Mouse (Mus musculus): ENCODE data around the gene Ttc6. TPM values are rescaled to one million over a fixed set of nuclear protein-coding genes. Genes with fewer than 3 reads are reported as not detected.

Gene Ttc6
- polyA plus RNA-seq, 2 experiments: 0.18 to 0.47 TPM

GRCm38 (mm10) chr12:57541931-57542745, 21.8 kb upstream of the Ttc6 start:
- H3K27me3 ChIP-seq (ENCODE audit: control insufficient read depth, insufficient read depth, low read length): peaks cover 83% of the 10 kb centered on the region
- no peak for DNase-seq (ENCODE audit: low spot score)
- H3K27ac ChIP-seq (replicated peaks; ENCODE audit: low read depth, low read length): no peak overlapping the region
- TF ChIP-seq POLR2A (IDR thresholded peaks at IDR 0.05; ENCODE audit: borderline replicate concordance, extremely low read depth, insufficient read depth, insufficient read length): no peak
- H3K4me1 ChIP-seq (ENCODE audit: control insufficient read depth, insufficient read depth, low read length): peaks cover 23% of the 10 kb centered on the region
- no peak overlapping the region for H3K9ac ChIP-seq (ENCODE audit: low read depth, low read length, severe bottlenecking)
- no peak for ATAC-seq (ENCODE audit: low FRiP score, low read depth)
- H3K9me3 ChIP-seq (ENCODE audit: control insufficient read depth, low read length): no peaks in the 10 kb centered on the region
- WGBS: 4% methylated on average over 42 of the region's 46 CpGs
- H3K4me2 ChIP-seq (replicated peaks; ENCODE audit: low read depth, low read length, severe bottlenecking): peak overlapping the region; percentile 28; the same call in 1 of the 2 replicates
- no peaks in the 10 kb centered on the region for H3K36me3 ChIP-seq (ENCODE audit: control insufficient read depth, insufficient read depth, low read length)
- H3K4me3 ChIP-seq (replicated peaks; ENCODE audit: low read length): peak overlapping the region; percentile 21

GRCm38 (mm10) chr12:57542746-57543626, 20.9 kb upstream of the Ttc6 start:
- WGBS: 3% methylated on average over 56 of the region's 63 CpGs
- H3K4me3 ChIP-seq (replicated peaks; ENCODE audit: low read length): peak overlapping the region; percentile 21
- DNase-seq (ENCODE audit: low spot score) (no peak), ATAC-seq (ENCODE audit: low FRiP score, low read depth) (no peak)
- no peaks in the 10 kb centered on the region for H3K9me3 ChIP-seq (ENCODE audit: control insufficient read depth, low read length)
- peaks cover 23% of the 10 kb centered on the region for H3K4me1 ChIP-seq (ENCODE audit: control insufficient read depth, insufficient read depth, low read length)
- H3K36me3 ChIP-seq (ENCODE audit: control insufficient read depth, insufficient read depth, low read length): no peaks in the 10 kb centered on the region
- 0 out of 2 replicates have a peak overlapping the region, but pooled peaks have one; percentile 28 for H3K4me2 ChIP-seq (replicated peaks; ENCODE audit: low read depth, low read length, severe bottlenecking)
- peaks cover 88% of the 10 kb centered on the region for H3K27me3 ChIP-seq (ENCODE audit: control insufficient read depth, insufficient read depth, low read length)
- no peak overlapping the region for H3K27ac ChIP-seq (replicated peaks; ENCODE audit: low read depth, low read length)
- TF ChIP-seq POLR2A (IDR thresholded peaks at IDR 0.05; ENCODE audit: borderline replicate concordance, extremely low read depth, insufficient read depth, insufficient read length): no peak
- no peak overlapping the region for H3K9ac ChIP-seq (ENCODE audit: low read depth, low read length, severe bottlenecking)

- H3K27me3 ChIP-seq (ENCODE audit: control insufficient read depth, insufficient read depth, low read length): peaks cover 90% of the 10 kb centered on the region
- DNase-seq (ENCODE audit: low spot score) (no peak), ATAC-seq (ENCODE audit: low FRiP score, low read depth) (no peak)
- TF ChIP-seq POLR2A (IDR thresholded peaks at IDR 0.05; ENCODE audit: borderline replicate concordance, extremely low read depth, insufficient read depth, insufficient read length): no peak
- no peak overlapping the region for H3K9ac ChIP-seq (ENCODE audit: low read depth, low read length, severe bottlenecking)
- WGBS: 4% methylated on average over 10 of the region's 10 CpGs
- H3K4me3 ChIP-seq (replicated peaks; ENCODE audit: low read length): no peak overlapping the region
- H3K36me3 ChIP-seq (ENCODE audit: control insufficient read depth, insufficient read depth, low read length): no peaks in the 10 kb centered on the region
- H3K4me2 ChIP-seq (replicated peaks; ENCODE audit: low read depth, low read length, severe bottlenecking): no peak overlapping the region
- H3K4me1 ChIP-seq (ENCODE audit: control insufficient read depth, insufficient read depth, low read length): peaks cover 19% of the 10 kb centered on the region
- no peaks in the 10 kb centered on the region for H3K9me3 ChIP-seq (ENCODE audit: control insufficient read depth, low read length)
- no peak overlapping the region for H3K27ac ChIP-seq (replicated peaks; ENCODE audit: low read depth, low read length)
Observed at GRCm38 (mm10) chr12:57543627-57543991, 20.3 kb upstream of the Ttc6 start.

GRCm38 (mm10) chr12:57544641-57545370, 19.1 kb upstream of the Ttc6 start:
- 2% methylated on average over 31 of the region's 31 CpGs for WGBS
- DNase-seq (ENCODE audit: low spot score): peak; percentile 86
- ATAC-seq (ENCODE audit: low FRiP score, low read depth): no peak
- Histone ChIP-seq H3K4me3 (replicated peaks; ENCODE audit: low read length) (peak overlapping the region; percentile 45), H3K27me3 (ENCODE audit: control insufficient read depth, insufficient read depth, low read length) (peaks cover 93% of the 10 kb centered on the region), H3K4me1 (ENCODE audit: control insufficient read depth, insufficient read depth, low read length) (peaks cover 14% of the 10 kb centered on the region), H3K9me3 (ENCODE audit: control insufficient read depth, low read length) (no peaks in the 10 kb centered on the region), H3K27ac (replicated peaks; ENCODE audit: low read depth, low read length) (no peak overlapping the region), H3K9ac (ENCODE audit: low read depth, low read length, severe bottlenecking) (no peak overlapping the region), H3K36me3 (ENCODE audit: control insufficient read depth, insufficient read depth, low read length) (no peaks in the 10 kb centered on the region), H3K4me2 (replicated peaks; ENCODE audit: low read depth, low read length, severe bottlenecking) (peak overlapping the region; percentile 87)
- TF ChIP-seq POLR2A (IDR thresholded peaks at IDR 0.05; ENCODE audit: borderline replicate concordance, extremely low read depth, insufficient read depth, insufficient read length): no peak
